Mouse (Mus musculus): ENCODE measurements around the gene Luc7l3.
A peak's percentile ranks its signal among the peaks of the same experiment; 100 is the strongest.

Luc7l3 gene

DNA sequence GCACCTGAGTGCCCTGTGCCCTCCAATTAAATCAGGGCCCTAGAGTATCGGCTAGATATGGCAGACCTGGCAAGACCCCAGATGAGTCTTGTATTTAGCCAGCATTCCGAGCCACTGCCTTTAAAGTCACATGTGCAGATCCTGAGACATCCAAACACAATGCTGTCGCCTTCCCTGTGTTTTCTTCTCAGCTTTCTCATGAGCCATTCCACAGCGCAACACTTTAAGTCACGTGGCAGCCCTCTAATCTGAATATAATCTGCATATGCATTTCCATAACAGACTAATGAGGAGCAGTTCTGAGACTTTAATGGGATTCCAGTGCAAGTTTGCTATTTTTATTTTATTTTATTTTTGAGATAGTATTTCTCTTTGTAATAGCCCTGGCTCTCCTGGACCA lies 66.1 kb downstream of the Luc7l3 start:
- DNase-seq (ENCODE audit: low spot score), result no peak

DNA sequence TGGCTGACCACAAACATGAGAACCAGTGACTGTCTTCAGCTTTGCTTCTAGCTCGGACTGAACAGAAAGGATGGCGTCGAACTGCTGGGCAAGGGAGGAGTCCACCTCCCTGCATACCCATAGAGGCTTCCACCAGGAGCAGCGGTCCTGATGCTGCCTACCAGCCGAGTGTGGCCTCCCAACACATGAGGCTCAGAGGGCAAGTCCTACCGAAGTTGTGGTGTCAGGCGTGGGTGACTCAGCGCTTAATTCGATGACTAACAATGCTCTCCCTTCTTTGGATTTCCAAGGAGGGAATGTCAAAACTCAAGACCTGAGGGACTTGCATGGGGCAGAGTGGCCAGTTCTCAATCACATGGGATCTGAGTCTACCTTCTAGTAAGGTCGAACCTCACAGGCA lies 68.1 kb downstream of the Luc7l3 start:
- no peak for DNase-seq (ENCODE audit: low spot score)

DNA sequence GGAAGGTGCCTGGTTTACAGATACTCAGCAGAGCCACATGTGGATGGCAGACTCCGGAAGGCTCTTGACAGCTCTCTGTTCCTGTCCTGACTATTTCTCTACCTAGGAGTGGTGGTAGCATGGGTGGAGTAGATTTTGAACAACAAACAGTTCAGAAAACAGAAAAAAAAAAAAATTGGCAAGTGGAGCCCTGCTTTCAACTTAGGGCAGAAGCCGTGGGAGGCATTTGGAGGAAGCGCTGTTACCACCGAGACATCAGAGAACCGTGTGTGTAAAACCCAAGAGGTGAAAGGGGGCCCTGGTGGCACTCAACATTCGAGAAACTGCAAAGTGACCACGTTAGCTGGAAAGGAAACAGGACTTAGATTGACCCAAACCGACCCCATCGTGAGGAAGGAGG lies 68.6 kb downstream of the Luc7l3 start:
- no peak for DNase-seq (ENCODE audit: low spot score)

DNA sequence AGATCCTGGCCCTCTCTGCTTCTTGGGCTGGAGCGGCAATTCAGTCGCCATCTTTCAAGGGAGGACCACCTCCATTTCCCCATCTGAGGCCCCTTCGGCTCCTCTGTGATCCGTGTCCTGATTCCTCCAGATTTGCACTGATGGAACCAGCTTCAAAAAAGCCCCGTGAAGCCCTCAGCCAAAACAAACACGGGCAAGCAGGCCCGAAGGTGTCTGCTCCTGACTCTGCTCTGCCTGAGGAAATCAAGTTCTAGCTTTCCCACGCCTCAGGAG lies 75.1 kb downstream of the Luc7l3 start:
- DNase-seq (ENCODE audit: low spot score), result no peak

DNA sequence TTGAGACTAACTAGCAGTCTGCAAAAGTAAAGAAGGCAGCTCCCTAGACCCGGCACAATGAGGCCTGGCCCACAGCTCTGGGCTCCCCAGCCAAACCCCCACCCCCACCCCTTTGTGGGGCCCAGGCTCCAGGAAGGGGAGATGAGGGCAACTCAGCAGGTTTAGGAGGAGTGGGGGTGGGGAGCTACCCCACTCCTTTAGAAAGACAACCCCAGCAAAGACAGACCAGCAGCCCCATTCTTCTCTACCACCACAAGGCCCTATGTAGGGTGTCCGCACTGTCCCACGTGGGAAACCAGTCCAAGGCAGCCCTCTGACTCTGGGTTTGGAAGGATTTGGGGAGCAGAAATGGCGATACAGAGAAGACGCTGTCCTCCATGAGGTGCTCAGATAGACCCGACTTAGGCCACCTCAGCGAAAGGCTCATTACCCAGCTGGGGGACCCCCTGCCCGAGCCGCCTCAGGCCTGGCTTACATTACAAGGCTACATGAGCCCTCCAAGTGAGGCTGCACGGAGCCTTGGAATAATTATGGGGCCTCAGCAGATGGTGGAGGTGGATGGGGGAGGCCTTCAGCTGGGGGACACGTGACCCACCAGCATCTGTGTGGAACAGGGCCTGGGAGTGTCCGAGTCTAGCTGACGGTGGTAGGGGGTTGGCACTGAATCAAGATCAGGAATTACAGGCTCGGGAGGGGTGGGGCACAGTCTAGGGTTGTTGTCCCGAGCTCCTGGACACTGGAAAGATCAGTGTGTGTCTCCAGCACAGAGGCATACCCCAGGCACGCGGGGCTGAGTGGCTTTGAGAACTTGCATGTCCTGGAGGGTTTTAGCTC lies 75.6 kb downstream of the Luc7l3 start, which contains the start of gene Wfikkn2:
Wfikkn2 (minus strand) TSS at position 51 of the 834 bp plus-strand sequence.
- no peak for DNase-seq (ENCODE audit: low spot score)

DNA sequence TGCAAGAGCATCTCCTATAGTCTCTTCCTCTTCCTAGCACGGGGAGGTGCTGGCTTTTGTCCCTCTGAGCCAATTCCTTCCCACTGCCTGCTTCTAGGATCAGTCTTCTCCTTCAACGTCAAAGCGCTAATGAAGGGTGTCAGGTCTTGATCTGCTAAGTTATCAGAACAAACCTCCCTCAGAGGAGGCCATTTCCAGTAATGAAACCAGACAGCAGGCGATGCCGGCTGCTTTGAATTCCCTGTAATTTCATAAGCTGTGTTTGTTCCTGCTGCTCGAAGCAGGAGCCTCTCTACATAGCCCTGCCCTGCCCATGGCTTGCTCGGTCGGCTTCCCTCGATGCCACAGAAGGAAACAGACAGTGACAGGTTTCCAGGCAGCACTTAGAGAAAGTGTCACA lies 77.4 kb downstream of the Luc7l3 start:
- no peak for DNase-seq (ENCODE audit: low spot score)

DNA sequence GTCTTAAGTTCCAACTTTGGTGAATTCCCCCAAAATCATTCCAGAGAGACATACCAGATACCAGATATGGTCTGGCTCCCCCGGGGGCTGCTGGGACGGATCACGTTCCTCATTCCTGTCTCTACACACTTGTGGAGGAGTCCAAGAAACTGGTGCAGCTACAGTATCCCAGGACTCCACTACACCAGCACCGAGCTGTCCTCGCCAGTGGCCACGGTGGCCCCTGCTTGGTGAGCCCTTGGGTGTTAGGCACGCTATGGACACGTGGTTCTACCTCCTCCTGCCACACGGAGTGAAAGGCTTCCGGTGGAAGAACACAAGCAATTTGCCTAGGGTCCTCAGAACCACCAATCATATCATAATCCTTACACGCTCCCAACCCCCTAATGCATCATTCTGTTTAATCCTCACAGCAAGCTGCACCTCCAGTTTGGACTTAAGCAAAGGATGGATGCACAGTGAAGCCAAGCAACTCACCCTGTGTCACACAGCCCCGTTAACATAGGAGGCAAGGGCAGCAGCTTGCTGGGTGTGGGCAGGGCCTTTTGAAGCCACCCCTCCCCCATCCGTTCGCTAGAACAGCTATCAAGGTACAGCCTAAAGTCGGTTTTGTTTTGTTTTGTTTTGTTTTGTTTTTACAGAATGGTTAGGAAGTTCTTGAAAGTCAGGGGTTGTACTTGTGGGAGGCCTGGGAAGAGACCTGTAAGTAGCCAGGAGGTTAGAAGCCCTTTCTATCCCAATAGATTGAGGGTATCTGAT lies 78.2 kb downstream of the Luc7l3 start:
- no peak for DNase-seq (ENCODE audit: low spot score)

DNA sequence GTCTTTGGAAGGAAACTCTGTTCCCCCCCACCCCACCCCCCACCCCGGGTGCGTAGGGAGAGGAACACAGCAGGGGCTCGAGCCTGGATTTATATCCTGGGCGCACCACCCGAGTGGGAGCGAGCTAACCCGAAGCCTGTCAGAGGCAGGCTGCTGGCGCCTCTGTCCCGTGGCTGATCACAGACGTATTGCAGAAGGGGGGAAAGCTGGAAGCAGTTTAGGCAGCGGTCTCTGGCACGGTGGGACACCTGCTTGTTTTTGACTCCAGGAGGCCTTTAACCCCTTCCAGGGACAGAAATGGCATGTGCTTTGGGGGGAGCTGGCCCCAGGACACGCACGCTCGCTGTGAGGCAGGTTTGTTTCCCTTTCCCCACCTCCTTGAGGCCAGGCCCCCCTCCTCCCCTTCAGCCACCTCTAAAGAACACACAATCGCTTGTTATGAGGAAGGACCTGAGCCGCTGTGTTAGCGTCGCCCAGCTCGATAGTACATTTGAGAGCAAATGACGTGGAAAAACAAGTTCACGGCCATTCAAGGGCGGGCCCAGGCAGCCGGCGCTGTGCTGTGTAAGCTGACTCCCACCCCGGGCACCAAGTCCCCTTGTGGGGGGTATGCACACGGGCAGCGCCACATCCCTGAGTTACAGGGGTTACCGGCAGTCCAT lies 78.9 kb downstream of the Luc7l3 start:
- DNase-seq (ENCODE audit: low spot score), result no peak

DNA sequence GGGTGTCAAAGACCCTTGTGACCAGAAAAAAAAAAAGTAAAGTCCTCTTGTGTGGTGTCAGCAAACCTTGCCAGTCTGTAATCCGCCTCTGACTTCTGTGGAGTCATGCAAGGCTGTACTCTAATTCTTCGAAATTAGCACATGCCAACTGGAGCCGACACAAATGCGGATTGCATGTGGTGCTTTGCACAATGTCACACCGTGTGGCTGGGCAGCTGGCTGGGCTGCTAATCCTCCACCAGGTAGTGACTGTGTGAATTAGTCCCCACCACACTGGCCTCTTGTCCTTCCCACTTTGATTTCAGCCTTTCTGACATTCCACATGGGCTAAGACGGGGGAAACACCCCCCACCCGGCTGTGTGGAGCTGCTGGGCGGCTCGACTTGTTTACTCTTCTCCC lies 82.1 kb downstream of the Luc7l3 start:
- DNase-seq (ENCODE audit: low spot score), result peak; percentile 43

DNA sequence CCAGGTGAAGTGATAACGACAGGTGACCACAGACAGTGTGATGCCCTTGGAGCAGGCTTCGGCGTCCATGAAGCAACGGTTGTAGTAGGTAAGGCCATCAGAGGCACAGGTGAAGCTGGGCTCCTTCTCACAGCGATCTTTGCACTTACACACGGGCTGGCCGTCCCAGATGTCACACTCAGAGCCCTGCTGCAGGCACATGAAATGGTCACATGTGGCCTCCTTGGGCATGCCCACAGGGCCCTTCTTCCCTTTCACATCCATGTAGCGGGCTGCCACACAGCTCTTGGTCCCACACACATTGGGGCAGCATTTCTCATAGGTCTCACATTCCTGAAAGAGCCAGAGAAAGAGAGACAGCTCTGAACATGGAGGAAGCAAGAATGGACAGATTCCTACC lies 83.0 kb downstream of the Luc7l3 start:
- no peak for DNase-seq (ENCODE audit: low spot score)
